Mouse (Mus musculus): ENCODE measurements around the gene Thrap3.
A peak's percentile ranks its signal among the peaks of the same experiment; 100 is the strongest.
"Not testable (repeated sequence)": the region's sequence is repeated elsewhere in the genome, so short reads cannot be mapped to it uniquely, and the experiment has no call there.

The Thrap3 gene

DNA sequence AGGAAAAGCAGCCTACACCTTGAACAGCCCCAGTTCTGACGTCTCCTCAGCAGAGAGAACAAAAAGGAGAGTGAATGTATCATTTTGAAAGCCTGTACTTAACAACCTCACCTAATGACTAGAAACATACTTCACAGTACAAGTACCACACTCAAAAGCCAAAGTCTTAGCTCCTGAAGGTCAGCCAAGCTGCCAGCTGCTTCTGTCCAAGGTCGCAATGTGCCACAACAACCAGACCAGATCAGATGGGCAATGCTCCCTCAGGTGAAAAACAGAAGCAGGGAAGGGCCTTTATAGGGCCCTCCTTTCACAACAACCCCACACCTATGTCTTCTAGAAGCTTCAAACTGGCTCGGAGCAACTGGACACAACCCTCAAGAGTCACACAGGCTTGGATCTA, 36.5 kb downstream of the Thrap3 start:
- DNase-seq (ENCODE audit: low read depth), result no peak

GRCm38 (mm10) chr4:126165092-126165491, 37.5 kb downstream of the Thrap3 start:
- not testable (repeated sequence) for DNase-seq (ENCODE audit: low read depth)

- no peak for DNase-seq (ENCODE audit: low read depth)
These were observed 38.9 kb downstream of the Thrap3 start for GRCm38 (mm10) chr4:126163685-126164084.

GRCm38 (mm10) chr4:126163067-126163659, 39.4 kb downstream of the Thrap3 start, which contains the start of gene Sh3d21:
Sh3d21 (minus strand) TSS chr4:126163491.
- DNase-seq (ENCODE audit: low read depth), result no peak

DNA sequence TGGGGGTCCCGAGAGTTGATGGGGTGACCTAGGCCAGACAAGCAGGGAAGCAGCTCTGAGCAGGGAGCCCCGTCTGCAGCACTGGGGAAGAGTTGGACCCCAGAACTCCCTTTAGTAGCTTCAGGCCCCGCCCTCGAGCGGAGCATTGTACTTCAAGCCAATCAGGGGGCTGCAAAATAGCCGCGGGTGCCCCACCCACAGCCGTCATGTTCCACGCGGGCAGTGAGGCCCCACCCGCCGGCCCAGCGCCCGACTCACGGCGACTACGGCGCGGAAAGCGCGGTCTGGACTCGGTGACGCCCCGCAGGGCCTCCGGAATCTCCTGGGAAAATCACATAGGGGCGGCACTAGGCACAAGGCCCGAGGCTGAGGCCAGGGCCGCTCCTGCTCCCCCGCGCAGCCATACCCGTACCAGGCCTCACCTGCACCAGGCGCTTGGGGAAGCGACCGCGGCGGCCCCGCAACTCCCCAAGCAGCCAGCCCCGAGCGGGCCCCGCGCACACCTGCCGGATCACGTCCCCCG, 40.0 kb downstream of the Thrap3 start:
- DNase-seq (ENCODE audit: low read depth), result peak; percentile 12

GRCm38 (mm10) chr4:126161986-126162385, 40.6 kb downstream of the Thrap3 start:
- no peak for DNase-seq (ENCODE audit: low read depth)

- no peak for DNase-seq (ENCODE audit: low read depth)
These were observed 41.1 kb downstream of the Thrap3 start for GRCm38 (mm10) chr4:126161456-126161855.

GRCm38 (mm10) chr4:126160981-126161380, 41.6 kb downstream of the Thrap3 start:
- no peak for DNase-seq (ENCODE audit: low read depth)

- DNase-seq (ENCODE audit: low read depth), result no peak
These were observed 43.1 kb downstream of the Thrap3 start for GRCm38 (mm10) chr4:126159455-126159854.

- DNase-seq (ENCODE audit: low read depth), result no peak
These were observed 45.0 kb downstream of the Thrap3 start for GRCm38 (mm10) chr4:126157562-126157961.

GRCm38 (mm10) chr4:126156617-126157016, 45.9 kb downstream of the Thrap3 start:
- no peak for DNase-seq (ENCODE audit: low read depth)

GRCm38 (mm10) chr4:126155869-126156268, 46.7 kb downstream of the Thrap3 start:
- DNase-seq (ENCODE audit: low read depth), result no peak

- DNase-seq (ENCODE audit: low read depth), result no peak
These were observed 47.4 kb downstream of the Thrap3 start for GRCm38 (mm10) chr4:126155183-126155582.

DNA sequence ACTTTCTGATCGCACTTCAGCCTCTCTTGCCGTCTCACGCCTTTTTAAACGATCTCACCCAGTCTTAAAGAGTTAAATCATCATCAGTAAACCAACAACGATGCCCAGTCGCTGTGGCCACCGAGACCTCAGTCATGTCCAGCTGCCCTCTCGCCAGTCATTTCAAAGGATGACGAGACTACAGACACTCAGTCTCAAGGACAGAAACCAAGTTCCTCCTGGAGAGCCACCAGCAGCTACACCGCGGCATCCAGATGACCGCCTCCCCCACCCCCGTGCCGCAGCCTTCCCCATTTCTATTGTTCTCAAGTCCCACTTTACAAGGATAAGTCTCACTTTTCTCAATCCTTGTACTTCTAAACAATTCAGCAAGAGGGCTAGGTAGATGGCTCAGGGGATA, 49.7 kb downstream of the Thrap3 start:
- DNase-seq (ENCODE audit: low read depth), result no peak

- DNase-seq (ENCODE audit: low read depth), result no peak
These were observed 50.7 kb downstream of the Thrap3 start for GRCm38 (mm10) chr4:126151701-126152440.

GRCm38 (mm10) chr4:126150949-126151320, 51.6 kb downstream of the Thrap3 start:
- no peak for DNase-seq (ENCODE audit: low read depth)

GRCm38 (mm10) chr4:126150297-126150948, 52.1 kb downstream of the Thrap3 start:
- DNase-seq (ENCODE audit: low read depth), result peak; percentile 96

DNA sequence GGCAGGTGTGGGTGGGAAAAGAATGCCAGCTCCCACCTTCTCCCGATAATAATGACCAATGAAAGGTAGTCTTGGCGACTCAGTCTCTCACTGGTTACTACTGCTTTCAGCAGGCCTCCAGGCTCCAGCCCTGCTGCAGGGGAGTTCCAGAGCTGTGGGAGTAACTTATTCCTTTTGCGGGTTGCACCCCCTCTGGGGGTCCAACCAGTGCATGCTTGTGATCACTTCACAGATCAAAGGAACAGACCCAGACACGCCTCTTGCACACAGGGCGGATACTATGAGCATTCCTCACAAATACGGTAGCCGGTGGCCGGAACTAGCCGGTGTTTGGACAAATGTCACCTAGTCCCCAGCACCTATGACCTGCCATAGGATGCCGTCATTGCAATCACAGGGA, 52.8 kb downstream of the Thrap3 start:
- DNase-seq (ENCODE audit: low read depth), result no peak

- no peak for DNase-seq (ENCODE audit: low read depth)
These were observed 53.4 kb downstream of the Thrap3 start for GRCm38 (mm10) chr4:126149041-126149676.

DNA sequence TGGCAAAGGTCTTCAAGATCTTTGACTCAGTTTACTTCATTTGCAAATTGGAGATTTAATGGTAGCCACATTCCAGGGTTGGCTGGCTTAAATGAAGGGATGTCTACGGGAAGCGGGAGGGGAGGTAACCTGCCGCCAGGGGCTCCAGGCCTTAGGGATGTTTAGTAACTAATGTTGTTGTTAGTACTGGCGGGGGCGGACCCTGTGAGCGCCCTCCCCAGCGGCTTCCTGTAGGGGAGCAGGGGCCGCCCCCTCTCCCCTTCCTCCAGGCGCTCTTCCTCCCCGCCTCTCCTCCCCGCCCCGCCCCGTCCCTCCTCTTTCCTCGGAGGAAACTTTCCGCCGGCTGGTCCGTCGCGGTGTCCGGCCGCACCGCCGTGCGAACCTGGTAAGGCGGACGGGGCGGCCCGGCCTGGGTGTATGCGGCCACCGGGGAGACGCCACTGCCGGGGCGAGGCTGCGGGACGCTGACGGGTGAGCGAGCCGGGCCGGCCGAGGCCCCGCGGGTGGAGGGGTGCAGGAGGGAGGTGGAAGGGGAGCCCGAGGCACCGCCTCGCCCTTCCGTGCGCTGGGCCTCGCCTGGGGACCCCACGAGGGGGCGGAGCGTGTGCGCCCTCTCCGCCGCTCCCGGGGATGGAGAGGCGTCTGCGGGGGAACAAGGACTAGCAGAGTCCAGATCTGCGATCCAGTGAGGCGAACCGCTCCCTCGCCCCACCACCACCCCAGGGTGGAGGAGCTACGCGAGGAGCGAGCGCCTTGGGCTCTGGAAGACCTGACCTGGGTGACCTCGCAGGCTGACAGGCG, 54.2 kb downstream of the Thrap3 start:
- DNase-seq (ENCODE audit: low read depth), result no peak

GRCm38 (mm10) chr4:126147533-126148160, 54.9 kb downstream of the Thrap3 start, which contains the start of gene Eva1b:
Eva1b (plus strand) TSS chr4:126147744.
- DNase-seq (ENCODE audit: low read depth), result no peak
